In genomic region chr9:100581543-100582492, GRCm38 (mm10) we compare ENCODE assay signal across 8 mouse cellular contexts. TPM values are rescaled to one million over a fixed set of nuclear protein-coding genes. Genes with fewer than 3 reads are reported as not detected.
DNase-seq lines count a peak whose midpoint lies in the region; ATAC-seq and TF ChIP-seq lines count a peak whose summit lies in the region.

No protein-coding gene starts in this region.

- no peak overlapping the region for H3K27ac ChIP-seq in gastrocnemius, adult 2 months
- no peak overlapping the region for H3K27ac ChIP-seq in embryonic facial prominence, embryonic 11.5 days (replicated peaks; ENCODE audit: low read depth, low read length)
- peak overlapping the region; percentile 69 for H3K27ac ChIP-seq in hindbrain, embryonic 10.5 days
- peak overlapping the region; percentile 50; the same call in 1 of the 2 replicates for H3K27ac ChIP-seq in limb, embryonic 12.5 days
- H3K27ac ChIP-seq in stomach, embryonic 14.5 days (ENCODE audit: low read length), result no peak overlapping the region; the same call in 1 of the 2 replicates

- 31% methylated on average over 13 of the region's 13 CpGs for WGBS in embryonic facial prominence, embryonic 11.5 days
- WGBS in hindbrain, embryonic 10.5 days, result 31% methylated on average over 13 of the region's 13 CpGs
- WGBS in limb, embryonic 12.5 days, result 38% methylated on average over 13 of the region's 13 CpGs
- WGBS in stomach, embryonic 14.5 days, result 46% methylated on average over 13 of the region's 13 CpGs

- no peak; the same call in 1 of the 2 replicates for ATAC-seq in embryonic facial prominence, embryonic 11.5 days (replicated peaks; ENCODE audit: insufficient number of reproducible peaks, low FRiP score, low TSS enrichment, low read depth)
- ATAC-seq in limb, embryonic 12.5 days (ENCODE audit: insufficient number of reproducible peaks, insufficient read depth, low FRiP score, low TSS enrichment, low read depth), result peak; percentile 70; the same call in 1 of the 2 replicates
- 0 out of 2 replicates have a peak, but pooled peaks have one; percentile 33 for ATAC-seq in stomach, embryonic 14.5 days (ENCODE audit: insufficient number of reproducible peaks, insufficient read depth, low FRiP score, low read depth)

- DNase-seq in gastrocnemius, postnatal 10 days, result peak; percentile 40
- DNase-seq in gastrocnemius, adult 2 months, result no peak
- peak; percentile 41 for DNase-seq in embryonic facial prominence, embryonic 11.5 days (ENCODE audit: low spot score)
- DNase-seq in hindbrain, embryonic 10.5 days (ENCODE audit: low spot score), result peak; percentile 42
- DNase-seq in frontal cortex, postnatal 36 days (ENCODE audit: low spot score in 2 of 2), result no peak
- DNase-seq in B cell, adult 2 months, result no peak

- no peaks in the 10 kb centered on the region for H3K36me3 ChIP-seq in embryonic facial prominence, embryonic 11.5 days (replicated peaks; ENCODE audit: control insufficient read depth, insufficient read depth, low read depth, low read length)
- H3K36me3 ChIP-seq in hindbrain, embryonic 10.5 days, result no peaks in the 10 kb centered on the region
- H3K36me3 ChIP-seq in limb, embryonic 12.5 days, result no peaks in the 10 kb centered on the region
- no peaks in the 10 kb centered on the region for H3K36me3 ChIP-seq in stomach, embryonic 14.5 days (ENCODE audit: control insufficient read depth, insufficient read depth, low read length)

- no peaks in the 10 kb centered on the region; the same call in 1 of the 2 replicates for H3K4me1 ChIP-seq in embryonic facial prominence, embryonic 11.5 days (ENCODE audit: control insufficient read depth, insufficient read depth, low read length)
- H3K4me1 ChIP-seq in hindbrain, embryonic 10.5 days (replicated peaks), result peaks cover 37% of the 10 kb centered on the region
- peaks cover 14% of the 10 kb centered on the region for H3K4me1 ChIP-seq in limb, embryonic 12.5 days (replicated peaks)
- peaks cover 4% of the 10 kb centered on the region; the same call in 1 of the 2 replicates for H3K4me1 ChIP-seq in stomach, embryonic 14.5 days (ENCODE audit: control insufficient read depth, insufficient read depth, low read length)

- intact Hi-C loops in gastrocnemius, adult 2 months (cut with DNase I), result no loop called here

- no peak overlapping the region for H3K4me3 ChIP-seq in gastrocnemius, adult 2 months
- H3K4me3 ChIP-seq in embryonic facial prominence, embryonic 11.5 days (ENCODE audit: low read depth, low read length), result no peak overlapping the region
- no peak overlapping the region; the same call in 1 of the 2 replicates for H3K4me3 ChIP-seq in hindbrain, embryonic 10.5 days
- no peak overlapping the region for H3K4me3 ChIP-seq in limb, embryonic 12.5 days (replicated peaks)
- no peak overlapping the region for H3K4me3 ChIP-seq in stomach, embryonic 14.5 days (ENCODE audit: low read depth, low read length)

- H3K27me3 ChIP-seq in embryonic facial prominence, embryonic 11.5 days (ENCODE audit: control insufficient read depth, insufficient read depth, low read length), result no peaks in the 10 kb centered on the region
- no peaks in the 10 kb centered on the region for H3K27me3 ChIP-seq in hindbrain, embryonic 10.5 days (ENCODE audit: insufficient read depth, poor library complexity, severe bottlenecking)
- no peaks in the 10 kb centered on the region for H3K27me3 ChIP-seq in limb, embryonic 12.5 days
- no peaks in the 10 kb centered on the region for H3K27me3 ChIP-seq in stomach, embryonic 14.5 days (ENCODE audit: control insufficient read depth, insufficient read depth, low read length)

- H3K4me2 ChIP-seq in embryonic facial prominence, embryonic 11.5 days (ENCODE audit: low read depth, low read length), result no peak overlapping the region
- no peak overlapping the region for H3K4me2 ChIP-seq in limb, embryonic 12.5 days
- no peak overlapping the region for H3K4me2 ChIP-seq in stomach, embryonic 14.5 days (replicated peaks; ENCODE audit: low read depth, low read length)

- H3K9me3 ChIP-seq in embryonic facial prominence, embryonic 11.5 days (replicated peaks; ENCODE audit: control insufficient read depth, low read length), result no peaks in the 10 kb centered on the region
- H3K9me3 ChIP-seq in hindbrain, embryonic 10.5 days, result no peaks in the 10 kb centered on the region
- no peaks in the 10 kb centered on the region for H3K9me3 ChIP-seq in limb, embryonic 12.5 days
- H3K9me3 ChIP-seq in stomach, embryonic 14.5 days (ENCODE audit: control insufficient read depth, low read depth, low read length), result no peaks in the 10 kb centered on the region

- H3K9ac ChIP-seq in embryonic facial prominence, embryonic 11.5 days (replicated peaks; ENCODE audit: low read length), result no peak overlapping the region
- no peak overlapping the region for H3K9ac ChIP-seq in limb, embryonic 12.5 days (replicated peaks)
- no peak overlapping the region for H3K9ac ChIP-seq in stomach, embryonic 14.5 days (replicated peaks; ENCODE audit: low read depth, low read length)

- TF ChIP-seq CTCF in gastrocnemius, adult 2 months (IDR thresholded peaks at IDR 0.05), result no peak

RNA-seq across cellular contexts. Expression of gene Slc35g2, which starts 10.9 kb away (rescaled TPM):
- under 1 TPM; 0.68 to 0.70 TPM for total RNA-seq in gastrocnemius, postnatal 10 days (2021)
- 1 to 10 TPM in 1 of 2 experiments, under 1 TPM in 1; 0.51 to 1.3 TPM for total RNA-seq in gastrocnemius, adult 2 months (2021)
- 5.5 and 5.9 TPM in 2 replicates for polyA plus RNA-seq in embryonic facial prominence, embryonic 11.5 days (2014; fragmentation: Nextera tagmentation; extraction: Ambion mirVana)
- polyA plus RNA-seq in hindbrain, embryonic 10.5 days (2016; fragmentation: Nextera tagmentation; extraction: Ambion mirVana), result 5.2 and 7.4 TPM in 2 replicates
- polyA plus RNA-seq in limb, embryonic 12.5 days (2016; fragmentation: Nextera tagmentation; extraction: Ambion mirVana), result 2.3 and 2.9 TPM in 2 replicates
- polyA plus RNA-seq in stomach, embryonic 14.5 days (2014; fragmentation: Nextera tagmentation; extraction: Ambion mirVana), result 7.3 and 8.1 TPM in 2 replicates

RNA-seq across cellular contexts. Expression of gene Stag1, which starts 15.8 kb away (rescaled TPM):
- 10 to 100 TPM; 33.5 to 43.0 TPM for total RNA-seq in gastrocnemius, postnatal 10 days (2021)
- 10 to 100 TPM; 26.1 to 28.4 TPM for total RNA-seq in gastrocnemius, adult 2 months (2021)
- polyA plus RNA-seq in embryonic facial prominence, embryonic 11.5 days (2014; fragmentation: Nextera tagmentation; extraction: Ambion mirVana), result 54.9 and 61.7 TPM in 2 replicates
- 40.6 and 58.0 TPM in 2 replicates for polyA plus RNA-seq in hindbrain, embryonic 10.5 days (2016; fragmentation: Nextera tagmentation; extraction: Ambion mirVana)
- polyA plus RNA-seq in limb, embryonic 12.5 days (2016; fragmentation: Nextera tagmentation; extraction: Ambion mirVana), result 61.0 and 68.5 TPM in 2 replicates
- 66.1 and 70.3 TPM in 2 replicates for polyA plus RNA-seq in stomach, embryonic 14.5 days (2014; fragmentation: Nextera tagmentation; extraction: Ambion mirVana)

RNA-seq across cellular contexts. Expression of gene Nck1, which starts 35.9 kb away (rescaled TPM):
- total RNA-seq in gastrocnemius, postnatal 10 days (2021), result 10 to 100 TPM; 35.9 to 39.7 TPM
- total RNA-seq in gastrocnemius, adult 2 months (2021), result 10 to 100 TPM; 26.0 to 37.4 TPM
- polyA plus RNA-seq in embryonic facial prominence, embryonic 11.5 days (2014; fragmentation: Nextera tagmentation; extraction: Ambion mirVana), result 84.5 and 92.5 TPM in 2 replicates
- polyA plus RNA-seq in hindbrain, embryonic 10.5 days (2016; fragmentation: Nextera tagmentation; extraction: Ambion mirVana), result 56.0 and 62.1 TPM in 2 replicates
- polyA plus RNA-seq in limb, embryonic 12.5 days (2016; fragmentation: Nextera tagmentation; extraction: Ambion mirVana), result 69.7 and 70.2 TPM in 2 replicates
- 67.4 and 69.8 TPM in 2 replicates for polyA plus RNA-seq in stomach, embryonic 14.5 days (2014; fragmentation: Nextera tagmentation; extraction: Ambion mirVana)

Comparison
In these comparisons a context has a peak if more than half of its experiments do, and no peak if none do; other contexts are left out.
1. DNase-seq: peak in gastrocnemius, postnatal 10 days (single experiment), embryonic facial prominence, embryonic 11.5 days (single experiment) and hindbrain, embryonic 10.5 days (single experiment); none in gastrocnemius, adult 2 months (single experiment), frontal cortex, postnatal 36 days (0 of 2) and B cell, adult 2 months (0 of 2).
2. H3K27ac ChIP-seq: peak in hindbrain, embryonic 10.5 days (single experiment) and limb, embryonic 12.5 days (single experiment); none in gastrocnemius, adult 2 months (single experiment), embryonic facial prominence, embryonic 11.5 days (single experiment) and stomach, embryonic 14.5 days (single experiment).